Mouse (Mus musculus) embryonic facial prominence, embryonic 12.5 days (tissue): ENCODE data around the gene Pithd1. TPM values are rescaled to one million over a fixed set of nuclear protein-coding genes. Genes with fewer than 3 reads are reported as not detected.
A peak's percentile ranks its signal among the peaks of the same experiment; 100 is the strongest.
"Not testable (repeated sequence)": the region's sequence is repeated elsewhere in the genome, so short reads cannot be mapped to it uniquely, and the experiment has no call there.

Experiments used
- ATAC-seq: fragments of 200-750 bp; cut with Nextera tagmentation; 2 replicates; pipeline ENCODE4 v1.8.0; 2017; ENCODE audit not compliant: insufficient number of reproducible peaks, insufficient read depth, low FRiP score, low TSS enrichment
- H3K27ac ChIP-seq: fragments of 300-500 bp; sonication (generic); 2 replicates; pipeline ENCODE4 v1.5.1; 2016; ENCODE audit warnings: mild to moderate bottlenecking
- H3K27me3 ChIP-seq: fragments of 300-500 bp; sonication (generic); 2 replicates; pipeline ENCODE4 v1.6.1; 2016; ENCODE audit warnings: mild to moderate bottlenecking, moderate library complexity
- H3K36me3 ChIP-seq: fragments of 300-500 bp; sonication (generic); 2 replicates; pipeline ENCODE4 v1.6.1; 2016; ENCODE audit warnings: mild to moderate bottlenecking
- H3K4me1 ChIP-seq: fragments of 300-500 bp; sonication (generic); 2 replicates; pipeline ENCODE4 v1.6.1; 2016
- H3K4me2 ChIP-seq: fragments of 300-500 bp; sonication (generic); replicated peaks from 2 replicates; pipeline ENCODE4 v1.6.1; 2016; ENCODE audit warnings: mild to moderate bottlenecking, moderate library complexity
- H3K4me3 ChIP-seq: fragments of 300-500 bp; sonication (generic); 2 replicates; pipeline ENCODE4 v1.5.1; 2016; ENCODE audit warnings: mild to moderate bottlenecking
- H3K9ac ChIP-seq: fragments of 300-500 bp; sonication (generic); 2 replicates; pipeline ENCODE4 v1.6.1; 2016; ENCODE audit warnings: mild to moderate bottlenecking, moderate library complexity
- H3K9me3 ChIP-seq: fragments of 300-500 bp; sonication (generic); 2 replicates; pipeline ENCODE4 v1.6.1; 2016; ENCODE audit warnings: mild to moderate bottlenecking, moderate library complexity
- WGBS: fragments of 180-500 bp; shearing (Covaris S2); methylation state at CpG from one replicate; pipeline ENCODE4 v1.1.7; 2016; 5-methylcytosine and 5-hydroxymethylcytosine counted together
- polyA plus RNA-seq: library from polyadenylated mRNA; unstranded; fragments of >200 nt; fragmentation: Nextera tagmentation; extraction: Ambion mirVana; gene quantifications from 2 replicates; pipeline ENCODE4 v1.2.1, GENCODE M21; 2016

Pithd1 gene
- polyA plus RNA-seq, 1 experiment from 2014 or later: 65.2 TPM

- peaks cover 11% of the 10 kb centered on the region for H3K4me1 ChIP-seq
- no peak overlapping the region for H3K27ac ChIP-seq
- peak overlapping the region; percentile 80 for H3K9ac ChIP-seq
- peaks cover 30% of the 10 kb centered on the region for H3K36me3 ChIP-seq
- peak overlapping the region; percentile 89 for H3K4me3 ChIP-seq
- WGBS: 89% methylated on average over 7 of the region's 7 CpGs
- no peaks in the 10 kb centered on the region for H3K27me3 ChIP-seq
- no peak for ATAC-seq
- no peaks in the 10 kb centered on the region for H3K9me3 ChIP-seq
- H3K4me2 ChIP-seq: peak overlapping the region; percentile 65
Measured at GRCm38 (mm10) chr4:135985769-135986168, 1.3 kb downstream of the Pithd1 start.

GRCm38 (mm10) chr4:135985193-135985592 is 1.9 kb downstream of the Pithd1 start:
- no peak overlapping the region for H3K4me2 ChIP-seq
- no peaks in the 10 kb centered on the region for H3K27me3 ChIP-seq
- no peak for ATAC-seq
- H3K4me3 ChIP-seq: no peak overlapping the region
- WGBS: 94% methylated on average over 5 of the region's 5 CpGs
- H3K9me3 ChIP-seq: no peaks in the 10 kb centered on the region
- peaks cover 34% of the 10 kb centered on the region for H3K36me3 ChIP-seq
- peaks cover 11% of the 10 kb centered on the region for H3K4me1 ChIP-seq
- no peak overlapping the region for H3K9ac ChIP-seq
- H3K27ac ChIP-seq: no peak overlapping the region

- Histone ChIP-seq H3K36me3 (peaks cover 34% of the 10 kb centered on the region), H3K9me3 (no peaks in the 10 kb centered on the region), H3K4me1 (peaks cover 11% of the 10 kb centered on the region), H3K27me3 (no peaks in the 10 kb centered on the region), H3K9ac (no peak overlapping the region), H3K4me3 (no peak overlapping the region), H3K27ac (no peak overlapping the region), H3K4me2 (no peak overlapping the region)
- no peak for ATAC-seq
- WGBS: 83% methylated on average over 5 of the region's 5 CpGs
Measured at GRCm38 (mm10) chr4:135984556-135984955, 2.5 kb downstream of the Pithd1 start.

GRCm38 (mm10) chr4:135981524-135982063 is 5.5 kb downstream of the Pithd1 start:
- Histone ChIP-seq H3K4me1 (peaks cover 7% of the 10 kb centered on the region), H3K9me3 (no peaks in the 10 kb centered on the region), H3K4me2 (no peak overlapping the region), H3K4me3 (no peak overlapping the region), H3K9ac (no peak overlapping the region), H3K27me3 (no peaks in the 10 kb centered on the region), H3K27ac (no peak overlapping the region), H3K36me3 (peaks cover 51% of the 10 kb centered on the region)
- ATAC-seq: no peak
- WGBS: 58% methylated on average over 7 of the region's 7 CpGs

GRCm38 (mm10) chr4:135980223-135980622 is 6.8 kb downstream of the Pithd1 start:
- peaks cover 65% of the 10 kb centered on the region for H3K36me3 ChIP-seq
- H3K9ac ChIP-seq: not testable (repeated sequence)

GRCm38 (mm10) chr4:135976146-135976545 is 10.9 kb downstream of the Pithd1 start:
- ATAC-seq: no peak
- Histone ChIP-seq H3K9ac (no peak overlapping the region), H3K4me2 (no peak overlapping the region), H3K4me3 (no peak overlapping the region), H3K9me3 (no peaks in the 10 kb centered on the region), H3K27ac (no peak overlapping the region), H3K4me1 (peaks cover 8% of the 10 kb centered on the region), H3K27me3 (no peaks in the 10 kb centered on the region), H3K36me3 (peaks cover 52% of the 10 kb centered on the region)
- WGBS: 91% methylated on average over 12 of the region's 12 CpGs

More at GRCm38 (mm10) chr4:135980223-135980622, 6.8 kb downstream of the Pithd1 start:
- H3K4me3 ChIP-seq, H3K4me1 ChIP-seq, H3K9me3 ChIP-seq, H3K27me3 ChIP-seq, H3K4me2 ChIP-seq, ATAC-seq, H3K27ac ChIP-seq: not testable (repeated sequence)
- WGBS: 93% methylated on average over 5 of the region's 5 CpGs

GRCm38 (mm10) chr4:135972911-135973811 is 13.9 kb downstream of the Pithd1 start:
- Histone ChIP-seq H3K36me3 (peaks cover 60% of the 10 kb centered on the region), H3K27ac (peak overlapping the region; percentile 63; the same call in 1 of the 2 replicates), H3K4me2 (peak overlapping the region; percentile 89), H3K9ac (peak overlapping the region; percentile 94; the same call in 1 of the 2 replicates), H3K4me3 (peak overlapping the region; percentile 97), H3K9me3 (no peaks in the 10 kb centered on the region), H3K27me3 (no peaks in the 10 kb centered on the region), H3K4me1 (peaks cover 10% of the 10 kb centered on the region)
- 71% methylated on average over 13 of the region's 13 CpGs for WGBS
- no peak for ATAC-seq

- Histone ChIP-seq H3K27ac (peak within 1 kb of the TSS; percentile 63), H3K36me3 (peaks cover 66% of the 10 kb centered on the region), H3K9ac (peak within 1 kb of the TSS; percentile 94), H3K27me3 (no peaks in the 10 kb centered on the region), H3K4me3 (peak within 1 kb of the TSS; percentile 97), H3K4me1 (peaks cover 10% of the 10 kb centered on the region), H3K9me3 (no peaks in the 10 kb centered on the region), H3K4me2 (peak within 1 kb of the TSS; percentile 89)
- WGBS: 2% methylated on average over 19 of the region's 19 CpGs
- peak; percentile 64; the same call in 1 of the 2 replicates for ATAC-seq
Measured at GRCm38 (mm10) chr4:135972556-135972906, 14.5 kb downstream of the Pithd1 start, which contains the start of gene Lypla2. Lypla2 (minus strand) TSS chr4:135972626.

GRCm38 (mm10) chr4:135971805-135972555 is 15.1 kb downstream of the Pithd1 start:
- Histone ChIP-seq H3K9ac (peak overlapping the region; percentile 94), H3K4me2 (peak overlapping the region; percentile 89), H3K27ac (peak overlapping the region; percentile 63), H3K36me3 (peaks cover 68% of the 10 kb centered on the region), H3K27me3 (no peaks in the 10 kb centered on the region), H3K4me3 (peak overlapping the region; percentile 97), H3K4me1 (peaks cover 10% of the 10 kb centered on the region), H3K9me3 (no peaks in the 10 kb centered on the region)
- 0 out of 2 replicates have a peak, but pooled peaks have one; percentile 6 for ATAC-seq
- under 1% methylated on average over 35 of the region's 35 CpGs for WGBS

GRCm38 (mm10) chr4:135970585-135970984 is 16.5 kb downstream of the Pithd1 start:
- H3K4me3 ChIP-seq: no peak overlapping the region
- peaks cover 10% of the 10 kb centered on the region for H3K4me1 ChIP-seq
- peaks cover 67% of the 10 kb centered on the region for H3K36me3 ChIP-seq
- no peaks in the 10 kb centered on the region for H3K9me3 ChIP-seq
- no peak for ATAC-seq
- no peak overlapping the region for H3K9ac ChIP-seq
- H3K4me2 ChIP-seq: no peak overlapping the region
- 85% methylated on average over 11 of the region's 11 CpGs for WGBS
- no peaks in the 10 kb centered on the region for H3K27me3 ChIP-seq
- no peak overlapping the region for H3K27ac ChIP-seq

- peaks cover 53% of the 10 kb centered on the region for H3K36me3 ChIP-seq
- no peak for ATAC-seq
Measured at GRCm38 (mm10) chr4:135969070-135969750, 17.9 kb downstream of the Pithd1 start.

More at GRCm38 (mm10) chr4:135969070-135969750, 17.9 kb downstream of the Pithd1 start:
- WGBS: 85% methylated on average over 13 of the region's 13 CpGs
- Histone ChIP-seq H3K4me1 (peaks cover 20% of the 10 kb centered on the region), H3K4me2 (no peak overlapping the region), H3K27me3 (no peaks in the 10 kb centered on the region), H3K9ac (no peak overlapping the region), H3K9me3 (no peaks in the 10 kb centered on the region), H3K27ac (no peak overlapping the region), H3K4me3 (no peak overlapping the region)
